Mouse (Mus musculus) spleen, postnatal 10 days (tissue): ENCODE measurements around the gene Krtap16-1.

Experiments
- DNase-seq, 2 experiments: peaks; one replicate each; pipeline ENCODE4 v3.0.0; 2021 to 2022; ENCODE audit warnings: low spot score in 2 of 2

Krtap16-1 gene

GRCm38 (mm10) chr11:99986180-99986647 is at the start of gene Krtap16-1:
Krtap16-1 (minus strand) TSS chr11:99986597.
- DNase-seq, result no peak

GRCm38 (mm10) chr11:100029768-100030167 is 43.4 kb upstream of the Krtap16-1 start, which contains the start of gene Krt33b:
Krt33b (minus strand) TSS chr11:100029868.
- DNase-seq, result no peak

DNA sequence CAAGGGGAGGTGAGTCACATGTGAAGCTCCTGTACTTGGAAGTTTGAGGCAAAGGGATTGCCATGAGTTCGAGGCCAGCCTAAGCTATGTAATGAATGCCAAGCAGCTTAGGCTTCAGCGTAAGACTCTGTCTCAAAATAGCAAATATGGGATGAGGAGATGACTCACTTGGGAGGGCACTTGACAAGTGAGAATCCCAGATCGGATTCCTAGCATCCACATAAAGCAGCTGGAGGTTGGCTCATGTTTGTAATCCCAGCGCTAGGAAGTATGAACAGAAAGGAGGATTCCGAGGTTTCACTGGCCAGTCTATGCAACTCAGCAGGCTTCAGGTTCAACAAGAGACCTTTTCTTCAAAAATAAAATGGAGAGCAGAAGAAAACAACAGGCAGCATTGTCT is 35.0 kb upstream of the Krtap16-1 start:
- DNase-seq, result no peak

- DNase-seq, result no peak
Measured at GRCm38 (mm10) chr11:100019466-100019865, 33.1 kb upstream of the Krtap16-1 start.

DNA sequence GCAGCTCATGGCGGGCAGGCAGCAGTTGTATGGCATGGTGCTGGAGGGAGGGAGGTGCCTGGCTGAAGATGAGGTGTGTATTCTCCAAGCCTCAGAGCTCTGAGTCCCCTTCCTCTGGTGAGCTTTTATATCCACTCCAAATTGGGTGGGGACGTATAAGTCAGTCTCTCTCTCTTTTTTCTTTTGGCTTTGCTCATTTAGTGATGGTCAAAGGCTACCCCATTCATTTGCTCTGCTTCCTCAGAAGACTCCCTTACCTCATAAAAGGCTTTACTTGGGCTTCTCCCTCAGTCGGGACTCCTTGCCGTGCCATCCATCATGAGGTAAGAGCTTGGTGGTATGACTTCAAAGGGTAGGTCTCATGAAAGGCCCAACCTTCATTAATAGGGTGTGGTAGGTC is 29.7 kb upstream of the Krtap16-1 start, which contains the start of gene Krt33a:
Krt33a (minus strand) TSS at position 101 of the 400 bp plus-strand sequence.
- no peak for DNase-seq

GRCm38 (mm10) chr11:100013691-100014171 is 27.3 kb upstream of the Krtap16-1 start:
- no peak for DNase-seq

- no peak for DNase-seq
Measured at GRCm38 (mm10) chr11:100010682-100011081, 24.3 kb upstream of the Krtap16-1 start.

DNA sequence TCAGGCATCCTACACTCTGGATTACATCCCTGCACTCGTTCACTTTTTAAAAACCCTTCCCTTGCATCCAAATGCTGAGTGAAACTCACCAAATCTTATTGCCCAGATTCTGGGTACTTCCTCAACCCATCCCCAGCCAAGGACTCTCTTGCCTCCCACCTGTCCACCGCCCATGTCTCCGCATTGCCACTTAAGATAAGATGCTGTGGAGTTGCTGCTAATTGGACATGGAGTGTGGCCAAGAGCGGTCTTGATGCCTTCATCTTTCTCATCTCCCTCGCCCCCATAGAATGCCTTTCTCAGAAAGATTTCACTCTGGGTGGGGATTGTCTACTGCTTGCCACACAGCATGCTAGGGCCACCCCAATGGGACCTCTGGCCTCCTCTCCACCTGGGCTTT is 21.9 kb upstream of the Krtap16-1 start:
- no peak for DNase-seq

DNA sequence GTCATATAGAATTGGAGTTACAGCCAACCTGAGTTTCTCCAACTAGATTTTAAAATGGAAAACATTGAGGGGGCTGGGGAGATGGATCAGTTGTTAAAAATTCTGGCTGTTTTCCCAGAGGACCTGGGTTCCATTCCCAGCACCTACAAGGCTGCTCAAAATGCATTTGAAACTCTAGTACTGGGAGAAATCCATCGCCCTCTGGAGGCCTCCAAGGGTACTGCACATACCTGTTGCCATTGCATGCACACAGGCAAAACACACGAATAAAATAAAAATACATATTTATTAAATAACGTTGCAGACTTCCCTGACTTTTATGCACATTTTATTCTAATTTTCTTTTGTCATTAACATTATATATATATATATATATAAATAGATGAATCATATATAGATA is 20.2 kb upstream of the Krtap16-1 start:
- no peak for DNase-seq

DNA sequence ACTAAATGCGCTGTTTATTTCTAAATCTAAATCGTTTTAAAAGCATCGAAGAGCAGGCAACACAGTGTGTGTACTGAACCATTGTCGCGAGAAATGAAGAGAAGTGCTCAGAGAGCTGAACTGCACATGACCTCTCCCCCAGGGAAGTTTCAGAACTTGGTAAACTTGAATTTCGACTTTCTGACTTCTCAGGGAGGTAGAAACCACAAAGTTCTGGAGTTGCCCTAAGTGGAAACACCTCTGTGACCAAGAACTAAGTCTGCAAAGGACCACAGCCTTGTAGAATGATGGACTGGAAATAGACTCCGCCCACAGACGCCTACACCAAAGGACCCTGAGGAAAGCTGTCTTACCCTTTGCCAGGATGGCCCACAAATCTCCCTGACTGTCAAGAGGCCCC is 19.5 kb upstream of the Krtap16-1 start:
- DNase-seq, result no peak

DNA sequence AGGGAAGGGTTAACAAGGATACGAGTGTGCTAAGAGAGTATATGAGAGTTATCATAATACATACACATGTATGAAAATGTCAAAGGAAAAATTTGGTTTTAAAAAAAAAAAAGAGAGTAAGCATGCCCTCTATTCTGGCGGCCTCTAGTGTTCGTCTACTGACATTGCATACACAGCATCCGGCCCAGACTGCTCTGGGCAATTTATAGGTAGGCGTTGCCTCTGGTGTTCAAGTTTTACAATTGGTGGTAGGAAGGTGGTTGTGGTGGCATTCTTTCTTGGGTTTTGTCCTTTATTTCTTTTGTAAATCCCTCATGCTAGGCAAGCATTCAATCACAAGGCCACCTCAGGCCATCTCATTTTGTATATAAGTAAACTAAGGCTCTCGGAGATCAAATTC is 18.4 kb upstream of the Krtap16-1 start:
- peak in 1 of 2 experiments; percentile 29 for DNase-seq

DNA sequence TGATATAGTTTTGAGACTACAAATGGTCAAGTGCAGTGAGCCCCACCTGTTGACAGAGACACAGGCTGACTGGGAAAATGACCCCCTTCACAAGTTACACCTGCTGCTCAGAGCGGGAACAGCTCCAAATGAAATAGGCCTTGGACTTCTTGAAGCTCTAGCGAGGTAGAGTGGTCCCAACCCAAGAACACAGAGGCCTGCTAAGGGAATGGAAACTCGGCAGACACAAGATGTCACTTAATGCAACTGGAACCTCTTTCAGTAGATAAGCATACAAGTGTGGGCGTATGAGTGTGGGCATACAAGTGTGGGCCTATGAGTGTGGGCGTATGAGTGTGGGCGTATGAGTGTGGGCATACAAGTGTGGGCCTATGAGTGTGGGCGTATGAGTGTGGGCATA is 12.7 kb upstream of the Krtap16-1 start:
- no peak for DNase-seq

DNA sequence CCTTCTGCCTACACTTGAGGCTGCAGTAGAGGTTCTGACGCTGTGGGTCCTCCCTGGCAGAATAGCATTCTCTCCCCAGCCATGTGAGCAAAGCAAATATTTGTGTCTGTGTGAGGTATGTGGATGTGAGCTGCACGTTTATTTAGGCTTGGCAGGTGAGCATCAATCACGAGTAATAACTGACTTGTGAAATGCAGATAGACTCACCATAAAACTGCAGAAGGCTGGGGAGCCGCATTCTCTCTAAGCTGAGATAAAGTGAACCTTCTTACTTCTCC is 7.9 kb upstream of the Krtap16-1 start:
- no peak for DNase-seq

DNA sequence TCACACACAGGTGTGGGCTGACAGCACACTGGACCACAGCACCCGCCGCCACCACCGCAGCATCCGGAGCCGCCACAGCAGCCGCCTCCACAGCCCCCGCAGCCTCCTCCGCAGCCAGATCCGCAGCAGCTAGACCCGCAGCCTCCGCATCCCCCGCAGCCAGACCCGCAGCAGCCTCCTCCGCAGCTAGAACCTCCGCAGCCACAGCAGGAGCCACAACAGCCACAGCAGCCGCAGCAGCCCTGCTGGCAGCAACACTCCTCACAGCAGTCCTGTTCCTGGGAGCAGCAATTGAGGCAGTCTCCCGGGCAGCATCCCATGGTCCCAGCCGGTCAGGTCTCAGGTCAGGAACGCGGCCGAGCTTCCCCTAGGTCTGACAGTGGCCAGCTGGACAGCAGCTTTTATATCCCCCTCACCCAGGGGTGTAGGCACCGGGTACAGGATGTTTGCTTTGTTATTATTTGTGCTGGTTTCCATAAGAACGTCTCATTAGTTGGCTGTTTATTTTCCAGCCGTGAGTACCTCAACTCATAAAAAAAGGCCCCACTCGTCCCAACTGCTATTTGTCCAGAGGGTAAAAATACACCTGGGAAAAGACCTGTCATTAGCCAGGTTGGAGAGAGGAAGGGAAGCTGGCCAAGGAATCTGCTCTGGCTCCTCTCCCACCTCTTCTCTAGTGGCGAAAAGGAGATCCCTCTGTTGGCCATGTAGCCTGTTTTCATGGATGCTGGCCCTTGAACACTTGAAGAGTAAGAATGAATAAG is 7.4 kb upstream of the Krtap16-1 start, which contains the start of gene Krtap17-1:
Krtap17-1 (minus strand) TSS at position 375 of the 764 bp plus-strand sequence.
- DNase-seq, result no peak

GRCm38 (mm10) chr11:99990571-99990970 is 4.2 kb upstream of the Krtap16-1 start:
- DNase-seq, result no peak

- DNase-seq, result no peak
Measured at GRCm38 (mm10) chr11:99989881-99990405, 3.5 kb upstream of the Krtap16-1 start.

- no peak for DNase-seq
Measured at GRCm38 (mm10) chr11:99988530-99988929, 2.1 kb upstream of the Krtap16-1 start.

- no peak for DNase-seq
Measured at GRCm38 (mm10) chr11:99985291-99986092, 905 bp downstream of the Krtap16-1 start.

DNA sequence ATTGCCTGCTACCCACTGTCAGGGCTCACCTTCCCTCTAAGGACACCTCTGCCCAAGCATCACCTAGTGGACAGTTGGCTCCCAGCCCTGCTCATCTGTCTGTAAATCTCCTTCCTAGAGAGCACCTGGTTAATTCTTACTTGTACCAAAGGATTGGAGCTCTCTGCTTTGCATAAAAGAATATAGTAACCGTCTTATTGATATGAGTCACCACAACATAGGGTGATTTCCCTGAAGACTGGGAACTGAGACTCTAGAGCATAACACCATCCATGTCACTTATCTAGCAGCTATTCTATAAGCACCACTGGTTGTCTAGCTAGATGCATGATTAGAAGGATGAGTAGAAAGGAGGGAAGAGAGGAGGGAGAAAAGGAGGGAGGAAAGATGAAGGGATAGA is 3.0 kb downstream of the Krtap16-1 start:
- DNase-seq, result no peak

DNA sequence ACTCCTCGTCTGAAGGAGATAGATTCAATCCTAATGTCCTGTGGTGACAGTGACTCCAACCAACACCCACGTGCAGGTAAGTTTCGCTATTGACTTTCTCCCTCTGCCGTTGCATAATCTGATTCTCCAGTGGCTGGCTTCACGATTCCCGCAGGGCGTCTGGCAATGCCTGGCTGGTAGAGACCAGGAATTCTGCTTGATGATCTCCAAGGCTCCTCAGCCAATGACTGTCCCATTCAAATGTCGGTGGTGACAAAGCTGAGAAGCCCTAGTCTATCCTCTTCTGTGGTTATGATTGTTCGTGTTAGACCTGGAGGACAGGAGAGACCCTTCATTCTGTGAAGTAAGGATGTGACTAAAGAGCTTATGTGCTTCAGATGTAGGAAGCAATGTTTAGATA is 3.7 kb downstream of the Krtap16-1 start:
- no peak for DNase-seq

DNA sequence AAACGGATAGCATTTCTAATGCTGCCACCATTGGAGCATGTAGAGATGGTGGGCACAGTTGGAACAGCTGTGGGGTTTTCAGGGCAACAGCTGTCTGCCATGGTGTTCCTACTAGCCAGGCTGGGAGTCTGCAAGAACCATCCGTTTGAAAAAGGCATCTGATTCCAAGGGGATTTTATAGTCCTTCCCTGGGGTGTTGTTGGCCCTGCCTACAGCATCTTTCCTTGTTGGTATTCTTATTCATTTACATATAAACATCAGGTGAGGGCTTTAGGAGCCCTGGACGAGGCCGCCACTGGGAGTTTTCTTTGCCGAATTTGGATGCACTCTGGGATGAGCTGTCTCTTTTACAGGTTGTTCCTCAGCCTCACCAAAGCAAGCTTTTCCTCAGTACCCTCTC is 7.4 kb downstream of the Krtap16-1 start, which contains the start of gene Krtap29-1:
Krtap29-1 (minus strand) TSS at position 101 of the 400 bp plus-strand sequence.
- no peak for DNase-seq

DNA sequence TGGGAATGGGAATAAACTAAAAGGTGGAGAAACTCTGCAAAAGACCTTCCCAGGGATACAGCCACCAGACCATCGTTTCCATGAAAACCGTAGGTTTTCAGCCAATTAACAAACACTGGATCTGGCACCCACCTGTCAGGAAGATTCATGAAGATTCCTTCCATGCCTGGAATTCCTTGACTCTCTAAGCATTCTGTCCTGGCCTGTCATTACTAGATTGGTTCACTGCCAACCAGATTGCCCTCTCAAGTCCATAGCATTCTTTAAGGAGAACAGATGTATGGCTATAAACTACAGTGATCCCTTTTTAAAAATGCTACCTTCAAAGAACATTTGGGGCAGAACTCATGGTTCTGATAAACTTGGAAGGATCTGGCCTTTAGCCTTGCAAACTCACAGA is 20.4 kb downstream of the Krtap16-1 start:
- no peak for DNase-seq
